ENCODE assay signal across 8 mouse cellular contexts in genomic region chr11:95000548-95000947, GRCm38 (mm10). TPM values are rescaled to one million over a fixed set of nuclear protein-coding genes. Genes with fewer than 3 reads are reported as not detected.
DNase-seq lines count a peak whose midpoint lies in the region; ATAC-seq and TF ChIP-seq lines count a peak whose summit lies in the region.

No protein-coding gene starts in this region.

- H3K4me3 ChIP-seq in forebrain, embryonic 11.5 days (ENCODE audit: low read depth, low read length) = no peak overlapping the region
- no peak overlapping the region for H3K4me3 ChIP-seq in intestine, embryonic 15.5 days (replicated peaks)
- no peak overlapping the region for H3K4me3 ChIP-seq in liver, postnatal 0 days (ENCODE audit: low read depth, low read length)
- H3K4me3 ChIP-seq in neural tube, embryonic 14.5 days (ENCODE audit: low read depth, low read length) = no peak overlapping the region

- H3K9ac ChIP-seq in forebrain, embryonic 11.5 days (ENCODE audit: low read length) = no peak overlapping the region; the same call in 1 of the 2 replicates
- H3K9ac ChIP-seq in intestine, embryonic 15.5 days = no peak overlapping the region
- H3K9ac ChIP-seq in liver, postnatal 0 days (replicated peaks) = no peak overlapping the region
- no peak overlapping the region for H3K9ac ChIP-seq in neural tube, embryonic 14.5 days (replicated peaks; ENCODE audit: low read depth, low read length)

- H3K27me3 ChIP-seq in forebrain, embryonic 11.5 days (ENCODE audit: control insufficient read depth, insufficient read depth, low read length) = no peaks in the 10 kb centered on the region
- H3K27me3 ChIP-seq in intestine, embryonic 15.5 days (replicated peaks) = no peaks in the 10 kb centered on the region
- no peaks in the 10 kb centered on the region for H3K27me3 ChIP-seq in liver, postnatal 0 days (ENCODE audit: insufficient read depth, low read length)
- H3K27me3 ChIP-seq in neural tube, embryonic 14.5 days (ENCODE audit: control insufficient read depth, insufficient read depth, low read length) = no peaks in the 10 kb centered on the region

- H3K4me1 ChIP-seq in forebrain, embryonic 11.5 days (replicated peaks; ENCODE audit: control insufficient read depth, insufficient read depth, low read length) = peaks cover 5% of the 10 kb centered on the region; the same call in 1 of the 2 replicates
- peaks cover 30% of the 10 kb centered on the region for H3K4me1 ChIP-seq in intestine, embryonic 15.5 days (replicated peaks)
- peaks cover 43% of the 10 kb centered on the region for H3K4me1 ChIP-seq in liver, postnatal 0 days (ENCODE audit: insufficient read depth)
- peaks cover 23% of the 10 kb centered on the region for H3K4me1 ChIP-seq in neural tube, embryonic 14.5 days (ENCODE audit: control insufficient read depth, insufficient read depth, low read length)

- peaks cover 19% of the 10 kb centered on the region; the same call in 1 of the 2 replicates for H3K36me3 ChIP-seq in forebrain, embryonic 11.5 days (ENCODE audit: control insufficient read depth, insufficient read depth, low read length)
- H3K36me3 ChIP-seq in intestine, embryonic 15.5 days = peaks cover 39% of the 10 kb centered on the region
- H3K36me3 ChIP-seq in liver, postnatal 0 days (replicated peaks; ENCODE audit: insufficient read depth, low read length) = peaks cover 57% of the 10 kb centered on the region
- H3K36me3 ChIP-seq in neural tube, embryonic 14.5 days (ENCODE audit: control insufficient read depth, insufficient read depth, low read length) = peaks cover 59% of the 10 kb centered on the region

- no peak overlapping the region for H3K27ac ChIP-seq in forebrain, embryonic 11.5 days (ENCODE audit: low read depth, low read length)
- peak overlapping the region; percentile 44; the same call in 1 of the 2 replicates for H3K27ac ChIP-seq in intestine, embryonic 15.5 days
- H3K27ac ChIP-seq in liver, postnatal 0 days (ENCODE audit: low read depth) = peak overlapping the region; percentile 55; the same call in 1 of the 2 replicates
- H3K27ac ChIP-seq in neural tube, embryonic 14.5 days (ENCODE audit: low read depth, low read length) = 0 out of 2 replicates have a peak overlapping the region, but pooled peaks have one; percentile 55

- 70% methylated on average over 4 of the region's 4 CpGs for WGBS in forebrain, embryonic 11.5 days
- WGBS in intestine, embryonic 15.5 days = 41% methylated on average over 4 of the region's 4 CpGs
- WGBS in liver, postnatal 0 days (ENCODE audit: insufficient replicate concordance) = 32% methylated on average over 4 of the region's 4 CpGs
- WGBS in neural tube, embryonic 14.5 days = 45% methylated on average over 4 of the region's 4 CpGs

- no peaks in the 10 kb centered on the region for H3K9me3 ChIP-seq in forebrain, embryonic 11.5 days (ENCODE audit: control insufficient read depth, low read length)
- H3K9me3 ChIP-seq in intestine, embryonic 15.5 days = no peaks in the 10 kb centered on the region
- H3K9me3 ChIP-seq in liver, postnatal 0 days (ENCODE audit: low read length) = no peaks in the 10 kb centered on the region
- no peaks in the 10 kb centered on the region for H3K9me3 ChIP-seq in neural tube, embryonic 14.5 days (ENCODE audit: control insufficient read depth, low read length)

- no peak for TF ChIP-seq EP300 in liver, postnatal 0 days (IDR thresholded peaks at IDR 0.05; ENCODE audit: low read depth)

- no peak for TF ChIP-seq CTCF in liver, postnatal 0 days (IDR thresholded peaks at IDR 0.05; ENCODE audit: low read depth)

- H3K4me2 ChIP-seq in forebrain, embryonic 11.5 days (ENCODE audit: low read depth, low read length, severe bottlenecking) = no peak overlapping the region
- no peak overlapping the region for H3K4me2 ChIP-seq in intestine, embryonic 15.5 days (replicated peaks)
- H3K4me2 ChIP-seq in liver, postnatal 0 days (ENCODE audit: low read depth, low read length) = peak overlapping the region; percentile 50
- H3K4me2 ChIP-seq in neural tube, embryonic 14.5 days (ENCODE audit: low read depth, low read length) = peak overlapping the region; percentile 0; the same call in 1 of the 2 replicates

- DNase-seq in testis, postnatal 10 days (ENCODE audit: low spot score) = peak; percentile 57
- no peak for DNase-seq in testis, postnatal 14 days (ENCODE audit: low spot score)
- DNase-seq in forebrain, embryonic 11.5 days (ENCODE audit: low spot score) = peak; percentile 58
- peak; percentile 55 for DNase-seq in liver, postnatal 0 days
- DNase-seq in urinary bladder, postnatal 10 days (ENCODE audit: low spot score) = no peak
- no peak for DNase-seq in layer of hippocampus, adult 9-11 months

- ATAC-seq in forebrain, embryonic 11.5 days (replicated peaks; ENCODE audit: low FRiP score) = peak; percentile 9; the same call in 1 of the 2 replicates
- no peak for ATAC-seq in intestine, embryonic 15.5 days
- no peak for ATAC-seq in liver, postnatal 0 days
- peak; percentile 1; the same call in 1 of the 2 replicates for ATAC-seq in neural tube, embryonic 14.5 days (ENCODE audit: low read depth)

RNA-seq across cellular contexts. Expression of gene Samd14, which starts 9.1 kb away (rescaled TPM):
- polyA plus RNA-seq in forebrain, embryonic 11.5 days (2014; fragmentation: Nextera tagmentation; extraction: Ambion mirVana) = 56.8 and 59.2 TPM in 2 replicates
- polyA plus RNA-seq in intestine, embryonic 15.5 days (2015; fragmentation: Nextera tagmentation; extraction: Ambion mirVana) = 15.0 and 15.3 TPM in 2 replicates
- 14.5 and 16.1 TPM in 2 replicates for polyA plus RNA-seq in liver, postnatal 0 days (2015; fragmentation: Nextera tagmentation; extraction: Ambion mirVana)
- 131 and 144 TPM in 2 replicates for polyA plus RNA-seq in neural tube, embryonic 14.5 days (2014; fragmentation: Nextera tagmentation; extraction: Ambion mirVana)

RNA-seq across cellular contexts. Expression of gene Ppp1r9b, which starts 9.7 kb away (rescaled TPM):
- 17.2 and 18.6 TPM in 2 replicates for polyA plus RNA-seq in forebrain, embryonic 11.5 days (2014; fragmentation: Nextera tagmentation; extraction: Ambion mirVana)
- polyA plus RNA-seq in intestine, embryonic 15.5 days (2015; fragmentation: Nextera tagmentation; extraction: Ambion mirVana) = 6.8 and 8.1 TPM in 2 replicates
- polyA plus RNA-seq in liver, postnatal 0 days (2015; fragmentation: Nextera tagmentation; extraction: Ambion mirVana) = 5.7 and 6.1 TPM in 2 replicates
- polyA plus RNA-seq in neural tube, embryonic 14.5 days (2014; fragmentation: Nextera tagmentation; extraction: Ambion mirVana) = 27.7 and 29.8 TPM in 2 replicates

RNA-seq across cellular contexts. Expression of gene Sgca, which starts 24.4 kb away (rescaled TPM):
- polyA plus RNA-seq in forebrain, embryonic 11.5 days (2014; fragmentation: Nextera tagmentation; extraction: Ambion mirVana) = not detected in 2 replicates
- polyA plus RNA-seq in intestine, embryonic 15.5 days (2015; fragmentation: Nextera tagmentation; extraction: Ambion mirVana) = 0.19 TPM in 1 of 2 replicates, not detected in the other
- 0.13 and 0.96 TPM in 2 replicates for polyA plus RNA-seq in liver, postnatal 0 days (2015; fragmentation: Nextera tagmentation; extraction: Ambion mirVana)
- polyA plus RNA-seq in neural tube, embryonic 14.5 days (2014; fragmentation: Nextera tagmentation; extraction: Ambion mirVana) = not detected in 2 replicates

RNA-seq across cellular contexts. Expression of gene Hils1, which starts 33.2 kb away (rescaled TPM):
- not detected in 2 replicates for polyA plus RNA-seq in forebrain, embryonic 11.5 days (2014; fragmentation: Nextera tagmentation; extraction: Ambion mirVana)
- not detected in 2 replicates for polyA plus RNA-seq in intestine, embryonic 15.5 days (2015; fragmentation: Nextera tagmentation; extraction: Ambion mirVana)
- polyA plus RNA-seq in liver, postnatal 0 days (2015; fragmentation: Nextera tagmentation; extraction: Ambion mirVana) = not detected in 2 replicates
- polyA plus RNA-seq in neural tube, embryonic 14.5 days (2014; fragmentation: Nextera tagmentation; extraction: Ambion mirVana) = not detected in 2 replicates

RNA-seq across cellular contexts. Expression of gene Pdk2, which starts 40.6 kb away (rescaled TPM):
- 16.5 and 17.4 TPM in 2 replicates for polyA plus RNA-seq in forebrain, embryonic 11.5 days (2014; fragmentation: Nextera tagmentation; extraction: Ambion mirVana)
- polyA plus RNA-seq in intestine, embryonic 15.5 days (2015; fragmentation: Nextera tagmentation; extraction: Ambion mirVana) = 30.8 and 31.2 TPM in 2 replicates
- polyA plus RNA-seq in liver, postnatal 0 days (2015; fragmentation: Nextera tagmentation; extraction: Ambion mirVana) = 16.2 and 17.3 TPM in 2 replicates
- polyA plus RNA-seq in neural tube, embryonic 14.5 days (2014; fragmentation: Nextera tagmentation; extraction: Ambion mirVana) = 21.8 and 23.1 TPM in 2 replicates

Comparison
In these comparisons a context has a peak if more than half of its experiments do, and no peak if none do; other contexts are left out.
1. DNase-seq: peak in testis, postnatal 10 days (single experiment), forebrain, embryonic 11.5 days (single experiment) and liver, postnatal 0 days (single experiment); none in testis, postnatal 14 days (single experiment), urinary bladder, postnatal 10 days (single experiment) and layer of hippocampus, adult 9-11 months (single experiment).
2. ATAC-seq: peak in forebrain, embryonic 11.5 days (single experiment) and neural tube, embryonic 14.5 days (single experiment); none in intestine, embryonic 15.5 days (single experiment) and liver, postnatal 0 days (single experiment).
3. H3K4me2 ChIP-seq: peak in liver, postnatal 0 days (single experiment) and neural tube, embryonic 14.5 days (single experiment); none in forebrain, embryonic 11.5 days (single experiment) and intestine, embryonic 15.5 days (single experiment).